Mouse (Mus musculus) megakaryocyte, embryonic 14.5 days (primary cell): ENCODE data around the gene Ggt7.

Experiments used
- FLI1 ChIP-seq: IDR thresholded peaks from 2 replicates; pipeline ENCODE4 v1.6.1; 2012; ENCODE audit warnings: low read length, inconsistent platforms, mixed read lengths
- GATA1 ChIP-seq: IDR thresholded peaks from 3 replicates; pipeline ENCODE4 v1.6.1; 2012; ENCODE audit warnings: mixed read lengths, low read length, inconsistent platforms, borderline replicate concordance

- TF ChIP-seq GATA1 (no peak), FLI1 (no peak)
These were observed 15.4 kb downstream of the Ggt7 start for GRCm38 (mm10) chr2:155502596-155502995.
